26 mouse cellular contexts compared by ENCODE assay signal in genomic region chr11:101729308-101729707, GRCm38 (mm10). TPM values are rescaled to one million over a fixed set of nuclear protein-coding genes. Genes with fewer than 3 reads are reported as not detected.
DNase-seq lines count a peak whose midpoint lies in the region; ATAC-seq and TF ChIP-seq lines count a peak whose summit lies in the region.
"Had no signal": no experiment of that assay in that cellular context is flagged by ENCODE, and none has a peak within 500 bp of the region (broad histone marks: within the 10 kb centered on the region; RNA-seq: fewer than 3 reads in every experiment).

No protein-coding gene starts in this region.

- 16% methylated on average over 3 of the region's 3 CpGs for WGBS in intestine, embryonic 14.5 days
- 24% methylated on average over 3 of the region's 3 CpGs for WGBS in intestine, embryonic 15.5 days
- WGBS in embryonic facial prominence, embryonic 13.5 days, result 61% methylated on average over 3 of the region's 3 CpGs

- DNase-seq in intestine, embryonic 14.5 days (ENCODE audit: low spot score), result no peak
- no peak for DNase-seq in testis, postnatal 10 days (ENCODE audit: low spot score)
- no peak for DNase-seq in thymus, postnatal 36 days
- no peak for DNase-seq in gastrocnemius, postnatal 4 days (ENCODE audit: low spot score in 2 of 2)
- DNase-seq: adrenal gland, postnatal 36 days; cerebellum, adult 11 months; cerebellum, adult 8-10 months; cerebellum, postnatal 14 days; gastrocnemius, adult 2 months; gastrocnemius, postnatal 25 days; heart, adult 11 months; heart, postnatal 14 days; kidney, adult 11 months had no signal

- no peak overlapping the region for H3K4me3 ChIP-seq in intestine, embryonic 14.5 days (ENCODE audit: low read depth, low read length)
- H3K4me3 ChIP-seq in intestine, embryonic 15.5 days (replicated peaks), result no peak overlapping the region
- H3K4me3 ChIP-seq in testis, adult 2 months (ENCODE audit: control insufficient read depth, low read depth, low read length), result no peak overlapping the region
- H3K4me3 ChIP-seq in embryonic facial prominence, embryonic 13.5 days, result no peak overlapping the region
- H3K4me3 ChIP-seq: embryonic facial prominence, embryonic 15.5 days; erythroblast, embryonic 14.5 days; forebrain, embryonic 10.5 days; gastrocnemius, adult 2 months; heart, embryonic 15.5 days; hindbrain, embryonic 13.5 days had no signal

- H3K27me3 ChIP-seq in intestine, embryonic 14.5 days (replicated peaks; ENCODE audit: control insufficient read depth, insufficient read depth, low read length), result no peaks in the 10 kb centered on the region
- no peaks in the 10 kb centered on the region for H3K27me3 ChIP-seq in intestine, embryonic 15.5 days (replicated peaks)
- H3K27me3 ChIP-seq in testis, adult 2 months (ENCODE audit: control insufficient read depth, insufficient read depth, low read length), result no peaks in the 10 kb centered on the region
- H3K27me3 ChIP-seq in embryonic facial prominence, embryonic 13.5 days, result no peaks in the 10 kb centered on the region
- H3K27me3 ChIP-seq: embryonic facial prominence, embryonic 15.5 days; heart, embryonic 15.5 days; hindbrain, embryonic 13.5 days had no signal

- H3K4me2 ChIP-seq in intestine, embryonic 14.5 days (ENCODE audit: low read length), result no peak overlapping the region
- no peak overlapping the region for H3K4me2 ChIP-seq in intestine, embryonic 15.5 days (replicated peaks)
- no peak overlapping the region for H3K4me2 ChIP-seq in embryonic facial prominence, embryonic 13.5 days
- H3K4me2 ChIP-seq: embryonic facial prominence, embryonic 15.5 days; heart, embryonic 11.5 days; heart, embryonic 15.5 days; hindbrain, embryonic 13.5 days had no signal

- H3K4me1 ChIP-seq in intestine, embryonic 14.5 days (replicated peaks; ENCODE audit: control insufficient read depth, insufficient read depth, low read length), result peaks cover 12% of the 10 kb centered on the region
- H3K4me1 ChIP-seq in intestine, embryonic 15.5 days (replicated peaks), result peaks cover 3% of the 10 kb centered on the region; the same call in 1 of the 2 replicates
- H3K4me1 ChIP-seq in testis, adult 2 months (ENCODE audit: control insufficient read depth, insufficient read depth, low read length), result no peaks in the 10 kb centered on the region; the same call in 1 of the 2 replicates
- peaks cover 5% of the 10 kb centered on the region; the same call in 1 of the 2 replicates for H3K4me1 ChIP-seq in embryonic facial prominence, embryonic 13.5 days

- peak overlapping the region; percentile 51; the same call in 1 of the 2 replicates for H3K27ac ChIP-seq in intestine, embryonic 14.5 days (ENCODE audit: low read depth)
- no peak overlapping the region for H3K27ac ChIP-seq in intestine, embryonic 15.5 days
- peak overlapping the region; percentile 1; the same call in 1 of the 2 replicates for H3K27ac ChIP-seq in testis, adult 2 months (ENCODE audit: control insufficient read depth, insufficient read depth, low read depth, low read length)
- H3K27ac ChIP-seq in embryonic facial prominence, embryonic 13.5 days, result 0 out of 2 replicates have a peak overlapping the region, but pooled peaks have one; percentile 7
- H3K27ac ChIP-seq: embryonic facial prominence, embryonic 15.5 days; forebrain, embryonic 10.5 days; gastrocnemius, adult 2 months; heart, embryonic 15.5 days; hindbrain, embryonic 13.5 days; hindbrain, postnatal 0 days had no signal

- TF ChIP-seq POLR2A in testis, adult 2 months (IDR thresholded peaks at IDR 0.05; ENCODE audit: control insufficient read depth, low read depth, low read length), result no peak

- ATAC-seq in intestine, embryonic 14.5 days (replicated peaks; ENCODE audit: low FRiP score, low TSS enrichment, low read depth), result no peak
- ATAC-seq in intestine, embryonic 15.5 days, result no peak
- ATAC-seq in embryonic facial prominence, embryonic 13.5 days (ENCODE audit: insufficient number of reproducible peaks, insufficient read depth, low FRiP score, low TSS enrichment, low read depth), result no peak
- ATAC-seq: forebrain, embryonic 14.5 days; hindbrain, postnatal 0 days had no signal

- H3K9ac ChIP-seq in intestine, embryonic 14.5 days (ENCODE audit: low read length), result no peak overlapping the region
- H3K9ac ChIP-seq in intestine, embryonic 15.5 days, result no peak overlapping the region
- no peak overlapping the region for H3K9ac ChIP-seq in embryonic facial prominence, embryonic 13.5 days
- H3K9ac ChIP-seq: embryonic facial prominence, embryonic 15.5 days; heart, embryonic 15.5 days; hindbrain, embryonic 13.5 days had no signal

- TF ChIP-seq CTCF in testis, adult 2 months (IDR thresholded peaks at IDR 0.05; ENCODE audit: control insufficient read depth, insufficient read depth, insufficient replicate concordance, low read depth, low read length), result no peak

- H3K36me3 ChIP-seq in intestine, embryonic 14.5 days (ENCODE audit: control insufficient read depth, insufficient read depth, low read length), result peaks cover 2% of the 10 kb centered on the region; the same call in 1 of the 2 replicates
- H3K36me3 ChIP-seq in intestine, embryonic 15.5 days, result no peaks in the 10 kb centered on the region
- H3K36me3 ChIP-seq in testis, adult 2 months (ENCODE audit: control insufficient read depth, insufficient read depth, low read length), result no peaks in the 10 kb centered on the region
- no peaks in the 10 kb centered on the region for H3K36me3 ChIP-seq in embryonic facial prominence, embryonic 13.5 days
- H3K36me3 ChIP-seq: embryonic facial prominence, embryonic 15.5 days; forebrain, embryonic 10.5 days; heart, embryonic 15.5 days; hindbrain, embryonic 13.5 days had no signal

- H3K9me3 ChIP-seq in intestine, embryonic 14.5 days (ENCODE audit: control insufficient read depth, low read length), result no peaks in the 10 kb centered on the region
- H3K9me3 ChIP-seq in intestine, embryonic 15.5 days, result no peaks in the 10 kb centered on the region
- H3K9me3 ChIP-seq in embryonic facial prominence, embryonic 13.5 days, result no peaks in the 10 kb centered on the region
- H3K9me3 ChIP-seq: embryonic facial prominence, embryonic 15.5 days; forebrain, embryonic 10.5 days; heart, embryonic 15.5 days; hindbrain, embryonic 13.5 days had no signal

RNA-seq across cellular contexts. Expression of gene Dhx8, which starts 3.4 kb away (rescaled TPM):
- 28.3 and 35.3 TPM in 2 replicates for polyA plus RNA-seq in intestine, embryonic 14.5 days (2014; fragmentation: Nextera tagmentation; extraction: Ambion mirVana)
- 22.5 and 26.9 TPM in 2 replicates for polyA plus RNA-seq in intestine, embryonic 15.5 days (2015; fragmentation: Nextera tagmentation; extraction: Ambion mirVana)
- polyA plus RNA-seq in testis, adult 2 months (2012; rRNA removed), result 21.0 and 21.3 TPM in 2 replicates
- 45.0 and 49.0 TPM in 2 replicates for polyA plus RNA-seq in embryonic facial prominence, embryonic 13.5 days (2015; fragmentation: Nextera tagmentation; extraction: Ambion mirVana)
- 10 to 100 TPM; 22.2 to 22.8 TPM for total RNA-seq in gastrocnemius, postnatal 4 days (2021)

RNA-seq across cellular contexts. Expression of gene Etv4, which starts 55.9 kb away (rescaled TPM):
- polyA plus RNA-seq in intestine, embryonic 14.5 days (2014; fragmentation: Nextera tagmentation; extraction: Ambion mirVana), result 5.5 and 6.2 TPM in 2 replicates
- polyA plus RNA-seq in intestine, embryonic 15.5 days (2015; fragmentation: Nextera tagmentation; extraction: Ambion mirVana), result 4.1 and 5.4 TPM in 2 replicates
- polyA plus RNA-seq in testis, adult 2 months (2012; rRNA removed), result 0.53 and 1.1 TPM in 2 replicates
- polyA plus RNA-seq in embryonic facial prominence, embryonic 13.5 days (2015; fragmentation: Nextera tagmentation; extraction: Ambion mirVana), result 11.1 and 13.2 TPM in 2 replicates
- total RNA-seq in gastrocnemius, postnatal 4 days (2021), result 10 to 100 TPM; 11.3 to 15.9 TPM
- total RNA-seq: common myeloid progenitor, adult 5-6 weeks; hematopoietic stem cell, adult 5-6 weeks had no signal
- polyA plus RNA-seq: erythroblast, embryonic 14.5 days had no signal
